Mouse (Mus musculus) forebrain, embryonic 16.5 days (tissue): ENCODE measurements around the gene Fanci. TPM values are rescaled to one million over a fixed set of nuclear protein-coding genes. Genes with fewer than 3 reads are reported as not detected.

Source experiments
- ATAC-seq: fragments of 200-750 bp; cut with Nextera tagmentation; 2 replicates; pipeline ENCODE4 v1.8.0; 2017; ENCODE audit warnings: mild to moderate bottlenecking, moderate library complexity
- H3K27ac ChIP-seq: fragments of 300-500 bp; sonication (generic); 2 replicates; pipeline ENCODE4 v1.5.1; 2014; ENCODE audit warnings: low read length, control low read depth
- H3K27me3 ChIP-seq: fragments of 300-500 bp; sonication (generic); replicated peaks from 2 replicates; pipeline ENCODE4 v1.6.1; 2014; ENCODE audit warnings: low read length; ENCODE audit not compliant: control insufficient read depth, insufficient read depth
- H3K36me3 ChIP-seq: fragments of 300-500 bp; sonication (generic); 2 replicates; pipeline ENCODE4 v1.6.1; 2014; ENCODE audit not compliant: control insufficient read depth, insufficient read depth
- H3K4me1 ChIP-seq: fragments of 300-500 bp; sonication (generic); replicated peaks from 2 replicates; pipeline ENCODE4 v1.6.1; 2014; ENCODE audit warnings: low read length; ENCODE audit not compliant: control insufficient read depth, insufficient read depth
- H3K4me2 ChIP-seq: fragments of 300-500 bp; sonication (generic); 2 replicates; pipeline ENCODE4 v1.6.1; 2014; ENCODE audit warnings: mild to moderate bottlenecking, low read length, control low read depth
- H3K4me3 ChIP-seq: fragments of 300-500 bp; sonication (generic); replicated peaks from 2 replicates; pipeline ENCODE4 v1.5.1; 2014; ENCODE audit warnings: mild to moderate bottlenecking, low read length, control low read depth
- H3K9ac ChIP-seq: fragments of 300-500 bp; sonication (generic); replicated peaks from 2 replicates; pipeline ENCODE4 v1.6.1; 2014; ENCODE audit warnings: low read depth, low read length, control low read depth
- H3K9me3 ChIP-seq: fragments of 300-500 bp; sonication (generic); 2 replicates; pipeline ENCODE4 v1.6.1; 2016; ENCODE audit warnings: low read length; ENCODE audit not compliant: control insufficient read depth
- WGBS: fragments of 180-500 bp; shearing (Covaris S2); extraction: QIAGEN DNeasy Blood & Tissue Kit; methylation state at CpG from one replicate; pipeline ENCODE4 v1.1.7; 2014; 5-methylcytosine and 5-hydroxymethylcytosine counted together
- polyA plus RNA-seq: library from polyadenylated mRNA; unstranded; fragments of >200 nt; fragmentation: Nextera tagmentation; extraction: Ambion mirVana; gene quantifications from 2 replicates; pipeline ENCODE4 v1.2.1, GENCODE M21; 2015

Gene Fanci
- polyA plus RNA-seq, 1 experiment from 2014 or later, result 6.9 TPM

GRCm38 (mm10) chr7:79486528-79486927, 94.8 kb downstream of the Fanci start:
- WGBS, result 59% methylated on average over 10 of the region's 10 CpGs
- no peak overlapping the region for H3K27ac ChIP-seq
- no peaks in the 10 kb centered on the region for H3K4me1 ChIP-seq
- no peak overlapping the region for H3K4me2 ChIP-seq
- H3K9ac ChIP-seq, result no peak overlapping the region
- H3K9me3 ChIP-seq, result no peaks in the 10 kb centered on the region
- no peak for ATAC-seq
- no peaks in the 10 kb centered on the region for H3K36me3 ChIP-seq
- no peaks in the 10 kb centered on the region for H3K27me3 ChIP-seq
- H3K4me3 ChIP-seq, result no peak overlapping the region

- Histone ChIP-seq H3K27ac (no peak overlapping the region), H3K9ac (no peak overlapping the region), H3K9me3 (no peaks in the 10 kb centered on the region), H3K4me2 (no peak overlapping the region), H3K4me1 (peaks cover 26% of the 10 kb centered on the region), H3K27me3 (no peaks in the 10 kb centered on the region), H3K4me3 (no peak overlapping the region), H3K36me3 (no peaks in the 10 kb centered on the region)
- WGBS, result 6% methylated on average over 8 of the region's 8 CpGs
- ATAC-seq, result 0 out of 2 replicates have a peak, but pooled peaks have one; percentile 10
Observed at GRCm38 (mm10) chr7:79493915-79494314, 102.2 kb downstream of the Fanci start.

GRCm38 (mm10) chr7:79495988-79496815, 104.5 kb downstream of the Fanci start:
- Histone ChIP-seq H3K4me2 (peak overlapping the region; percentile 99), H3K9ac (peak overlapping the region; percentile 69), H3K4me1 (peaks cover 26% of the 10 kb centered on the region), H3K27me3 (no peaks in the 10 kb centered on the region), H3K9me3 (no peaks in the 10 kb centered on the region), H3K27ac (peak overlapping the region; percentile 93), H3K4me3 (peak overlapping the region; percentile 46), H3K36me3 (no peaks in the 10 kb centered on the region)
- under 1% methylated on average over 38 of the region's 38 CpGs for WGBS
- peak; percentile 62 for ATAC-seq

GRCm38 (mm10) chr7:79496816-79497328, 105.1 kb downstream of the Fanci start:
- no peaks in the 10 kb centered on the region for H3K36me3 ChIP-seq
- H3K4me1 ChIP-seq, result peaks cover 26% of the 10 kb centered on the region
- H3K27ac ChIP-seq, result peak overlapping the region; percentile 93
- no peaks in the 10 kb centered on the region for H3K9me3 ChIP-seq
- H3K4me2 ChIP-seq, result peak overlapping the region; percentile 99
- no peak overlapping the region; the same call in 1 of the 2 replicates for H3K4me3 ChIP-seq
- no peak for ATAC-seq
- H3K9ac ChIP-seq, result peak overlapping the region; percentile 69
- no peaks in the 10 kb centered on the region for H3K27me3 ChIP-seq
- WGBS, result 9% methylated on average over 9 of the region's 9 CpGs

- 5% methylated on average over 20 of the region's 20 CpGs for WGBS
- Histone ChIP-seq H3K36me3 (no peaks in the 10 kb centered on the region), H3K4me2 (peak overlapping the region; percentile 99), H3K9me3 (no peaks in the 10 kb centered on the region), H3K9ac (peak overlapping the region; percentile 38; the same call in 1 of the 2 replicates), H3K27me3 (no peaks in the 10 kb centered on the region), H3K4me1 (peaks cover 33% of the 10 kb centered on the region), H3K27ac (peak overlapping the region; percentile 93), H3K4me3 (peak overlapping the region; percentile 7; the same call in 1 of the 2 replicates)
- ATAC-seq, result peak; percentile 8; the same call in 1 of the 2 replicates
Observed at GRCm38 (mm10) chr7:79497701-79498115, 106.0 kb downstream of the Fanci start.

GRCm38 (mm10) chr7:79498356-79498755, 106.6 kb downstream of the Fanci start:
- H3K27me3 ChIP-seq, result no peaks in the 10 kb centered on the region
- H3K4me1 ChIP-seq, result peaks cover 39% of the 10 kb centered on the region
- H3K9me3 ChIP-seq, result no peaks in the 10 kb centered on the region
- H3K4me2 ChIP-seq, result peak overlapping the region; percentile 99
- no peak for ATAC-seq
- H3K4me3 ChIP-seq, result peak overlapping the region; percentile 97; the same call in 1 of the 2 replicates
- WGBS, result 3% methylated on average over 6 of the region's 6 CpGs
- peak overlapping the region; percentile 93 for H3K27ac ChIP-seq
- no peaks in the 10 kb centered on the region for H3K36me3 ChIP-seq
- peak overlapping the region; percentile 38; the same call in 1 of the 2 replicates for H3K9ac ChIP-seq

- no peak for ATAC-seq
- Histone ChIP-seq H3K27me3 (no peaks in the 10 kb centered on the region), H3K4me3 (peak overlapping the region; percentile 97), H3K9me3 (no peaks in the 10 kb centered on the region), H3K4me2 (peak overlapping the region; percentile 99), H3K9ac (peak overlapping the region; percentile 100), H3K36me3 (no peaks in the 10 kb centered on the region), H3K27ac (peak overlapping the region; percentile 93), H3K4me1 (peaks cover 44% of the 10 kb centered on the region)
- WGBS, result under 1% methylated on average over 35 of the region's 35 CpGs
Observed at GRCm38 (mm10) chr7:79498965-79499595, 107.4 kb downstream of the Fanci start.
